ENCODE assay signal across 7 mouse cellular contexts in the genomic region with DNA sequence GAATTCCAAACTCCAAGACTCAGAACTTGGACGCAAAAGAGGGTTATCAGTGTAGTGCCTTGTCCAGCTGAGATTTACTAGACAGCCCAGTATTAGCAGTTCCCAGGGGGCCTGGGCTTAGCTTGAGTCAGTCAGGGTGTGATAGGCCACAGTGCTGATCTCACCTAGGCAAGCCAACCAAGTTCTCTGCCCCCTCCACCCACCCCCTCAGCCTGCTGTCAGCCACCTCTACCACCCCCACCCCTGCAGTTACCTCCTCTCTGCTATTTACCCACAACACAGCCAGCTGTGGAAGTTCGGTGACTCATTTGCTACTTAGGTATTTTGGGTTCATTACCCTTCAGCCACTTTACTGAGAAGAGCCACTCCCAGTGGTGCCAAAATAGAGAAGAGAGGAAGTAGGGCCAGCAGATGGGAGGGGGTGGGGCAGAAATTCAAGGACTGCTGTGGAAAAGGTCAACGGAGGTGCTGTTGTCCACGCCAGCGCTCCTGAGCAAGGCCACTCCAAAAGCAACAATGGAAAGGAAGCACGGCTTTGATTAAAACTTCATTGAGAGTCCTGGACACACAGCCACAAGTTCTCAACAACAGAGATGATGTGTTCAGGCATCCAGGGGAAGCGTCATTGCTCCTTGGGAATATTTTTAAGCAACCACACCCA. TPM values are rescaled to one million over a fixed set of nuclear protein-coding genes. Genes with fewer than 3 reads are reported as not detected.
A peak's percentile ranks its signal among the peaks of the same experiment; 100 is the strongest.
DNase-seq lines count a peak whose midpoint lies in the region; ATAC-seq lines count a peak whose summit lies in the region.

No protein-coding gene starts in this region.

- peak overlapping the region; percentile 8; the same call in 1 of the 2 replicates for H3K27ac ChIP-seq in heart, embryonic 12.5 days (ENCODE audit: poor library complexity, severe bottlenecking)
- H3K27ac ChIP-seq in liver, embryonic 12.5 days: no peak overlapping the region

- WGBS in heart, embryonic 12.5 days: 30% methylated on average over 7 of the region's 7 CpGs
- WGBS in liver, embryonic 12.5 days (ENCODE audit: insufficient replicate concordance): 27% methylated on average over 7 of the region's 7 CpGs

- ATAC-seq in CD4-positive, CD25-positive, alpha-beta regulatory T cell, adult 4 months: peak; percentile 93
- ATAC-seq in heart, embryonic 12.5 days (ENCODE audit: insufficient number of reproducible peaks, low FRiP score): peak; percentile 70
- peak; percentile 47; the same call in 1 of the 2 replicates for ATAC-seq in liver, embryonic 12.5 days

- H3K9ac ChIP-seq in heart, embryonic 12.5 days: no peak overlapping the region
- no peak overlapping the region for H3K9ac ChIP-seq in liver, embryonic 12.5 days

- H3K4me3 ChIP-seq in heart, embryonic 12.5 days: no peak overlapping the region
- H3K4me3 ChIP-seq in liver, embryonic 12.5 days: no peak overlapping the region

- peak; percentile 58 for DNase-seq in adipocyte (ENCODE audit: low spot score)
- peak; percentile 65 for DNase-seq in splenic B cell, adult 2 months (ENCODE audit: low read depth, low spot score)
- no peak for DNase-seq in thymus, postnatal 36 days
- DNase-seq in right cerebral cortex, adult 2 months (ENCODE audit: low spot score in 2 of 2): no peak

- no peak overlapping the region for H3K4me2 ChIP-seq in heart, embryonic 12.5 days
- no peak overlapping the region for H3K4me2 ChIP-seq in liver, embryonic 12.5 days

- H3K9me3 ChIP-seq in heart, embryonic 12.5 days (replicated peaks): no peaks in the 10 kb centered on the region
- H3K9me3 ChIP-seq in liver, embryonic 12.5 days (replicated peaks): no peaks in the 10 kb centered on the region

- no peaks in the 10 kb centered on the region for H3K36me3 ChIP-seq in heart, embryonic 12.5 days
- H3K36me3 ChIP-seq in liver, embryonic 12.5 days: no peaks in the 10 kb centered on the region
- no peaks in the 10 kb centered on the region for H3K36me3 ChIP-seq in splenic B cell, adult 2 months (ENCODE audit: control insufficient read depth, insufficient read depth, low read length, poor library complexity, severe bottlenecking)

- peaks cover 22% of the 10 kb centered on the region for H3K27me3 ChIP-seq in heart, embryonic 12.5 days (replicated peaks)
- H3K27me3 ChIP-seq in liver, embryonic 12.5 days (replicated peaks): no peaks in the 10 kb centered on the region
- H3K27me3 ChIP-seq in splenic B cell, adult 2 months (ENCODE audit: control insufficient read depth, insufficient read depth, low read length, poor library complexity, severe bottlenecking): no peaks in the 10 kb centered on the region

- H3K4me1 ChIP-seq in heart, embryonic 12.5 days (replicated peaks): peaks cover 25% of the 10 kb centered on the region
- H3K4me1 ChIP-seq in liver, embryonic 12.5 days: peaks cover 24% of the 10 kb centered on the region

RNA-seq across cellular contexts. Expression of a gene that starts 24.5 kb away (rescaled TPM):
- polyA plus RNA-seq in CD4-positive, CD25-positive, alpha-beta regulatory T cell, adult 4 months (2017; shearing (Covaris generic)): 100 to 1,000 TPM; 120 to 139 TPM
- 88.9 and 92.0 TPM in 2 replicates for polyA plus RNA-seq in heart, embryonic 12.5 days (2016; fragmentation: Nextera tagmentation; extraction: Ambion mirVana)
- 114 and 122 TPM in 2 replicates for polyA plus RNA-seq in liver, embryonic 12.5 days (2016; fragmentation: Nextera tagmentation; extraction: Ambion mirVana)

RNA-seq across cellular contexts. Expression of a gene that starts 45.0 kb away (rescaled TPM):
- polyA plus RNA-seq in CD4-positive, CD25-positive, alpha-beta regulatory T cell, adult 4 months (2017; shearing (Covaris generic)): not detected
- polyA plus RNA-seq in heart, embryonic 12.5 days (2016; fragmentation: Nextera tagmentation; extraction: Ambion mirVana): 0.10 TPM in 1 of 2 replicates, not detected in the other
- 0.17 and 0.39 TPM in 2 replicates for polyA plus RNA-seq in liver, embryonic 12.5 days (2016; fragmentation: Nextera tagmentation; extraction: Ambion mirVana)

RNA-seq across cellular contexts. Expression of a gene that starts 45.1 kb away (rescaled TPM):
- polyA plus RNA-seq in CD4-positive, CD25-positive, alpha-beta regulatory T cell, adult 4 months (2017; shearing (Covaris generic)): not detected
- 0.42 TPM in 1 of 2 replicates, not detected in the other for polyA plus RNA-seq in heart, embryonic 12.5 days (2016; fragmentation: Nextera tagmentation; extraction: Ambion mirVana)
- 0.30 TPM in 1 of 2 replicates, not detected in the other for polyA plus RNA-seq in liver, embryonic 12.5 days (2016; fragmentation: Nextera tagmentation; extraction: Ambion mirVana)

Comparison
In these comparisons a context has a peak if more than half of its experiments do, and no peak if none do; other contexts are left out.
1. DNase-seq: peak in adipocyte (single experiment) and splenic B cell, adult 2 months (single experiment); none in thymus, postnatal 36 days (0 of 2) and right cerebral cortex, adult 2 months (0 of 2).
2. Peak in every context shown above with its lines, with median percentiles within 50 percentile points of each other: ATAC-seq.